Mouse (Mus musculus) myocyte (in vitro differentiated cells): ENCODE measurements at regions not wholly inside any gene's neighbourhood (a gene's known extent, or its start where the extent isn't known, plus 50 kb on each side); places are given as distances from the start of the nearest gene placed in this dataset.

Experiments used
- CEBPB ChIP-seq: IDR thresholded peaks from 2 replicates; pipeline ENCODE4 v1.6.1; 2011; ENCODE audit warnings: mild to moderate bottlenecking, moderate library complexity; ENCODE audit not compliant: poor library complexity, insufficient read depth, severe bottlenecking
- E2F4 ChIP-seq: IDR thresholded peaks from one replicate; pipeline ENCODE4 v1.6.1; 2011; ENCODE audit warnings: mild to moderate bottlenecking, control low read depth, moderate library complexity; ENCODE audit not compliant: insufficient read depth
- MAX ChIP-seq: IDR thresholded peaks from one replicate; pipeline ENCODE4 v1.6.1; 2011; ENCODE audit warnings: low read depth, mild to moderate bottlenecking, control low read depth
- MYOG ChIP-seq, 3 experiments: IDR thresholded peaks; one replicate each; pipeline ENCODE4 v1.6.1; 2011; ENCODE audit warnings: control low read depth in 2 of 3, low read depth in 2 of 3, mild to moderate bottlenecking in 2 of 3; ENCODE audit not compliant: insufficient read length in 2 of 3, control insufficient read depth in 1 of 3, insufficient read depth in 1 of 3
- POLR2A ChIP-seq: IDR thresholded peaks from one replicate; pipeline ENCODE4 v1.6.1; 2011; ENCODE audit warnings: low read depth, mild to moderate bottlenecking, control low read depth, moderate library complexity; ENCODE audit not compliant: insufficient read length
- TCF12 ChIP-seq: IDR thresholded peaks from one replicate; pipeline ENCODE4 v1.6.1; 2011; ENCODE audit warnings: mild to moderate bottlenecking, control low read depth; ENCODE audit not compliant: poor library complexity, insufficient read depth, severe bottlenecking
- TCF3 ChIP-seq: IDR thresholded peaks from one replicate; pipeline ENCODE4 v1.6.1; 2011; ENCODE audit warnings: low read depth, control low read depth; ENCODE audit not compliant: insufficient read length
- USF1 ChIP-seq: IDR thresholded peaks from one replicate; pipeline ENCODE4 v1.6.1; 2011; ENCODE audit warnings: low read depth, mild to moderate bottlenecking, control low read depth, moderate library complexity

GRCm38 (mm10) chr3:42129821-42130560, 387.6 kb downstream of the D3Ertd751e start:
- TF ChIP-seq POLR2A (no peak), USF1 (no peak), MAX (no peak), E2F4 (no peak), TCF3 (no peak), TCF12 (no peak), CEBPB (no peak), MYOG (IDR thresholded peaks at IDR 0.05; ENCODE audit: control insufficient read depth in 1 of 3, insufficient read depth in 1 of 3, insufficient read length in 2 of 3, low read depth in 2 of 3) (no peak)
